Mouse (Mus musculus) CH12.LX (cell line): ENCODE results near the gene 4933424G06Rik. TPM values are rescaled to one million over a fixed set of nuclear protein-coding genes. Genes with fewer than 3 reads are reported as not detected.

ENCODE experiments used
- DNase-seq: peaks from one replicate; pipeline ENCODE4 v3.0.0-alpha.2; 2013; ENCODE audit errors: extremely low read depth
- H3K27ac ChIP-seq: 2 replicates; pipeline ENCODE4 v1.5.1; 2012; ENCODE audit warnings: low read depth, mild to moderate bottlenecking, control low read depth, moderate library complexity; ENCODE audit not compliant: insufficient read depth
- H3K27me3 ChIP-seq: replicated peaks from 2 replicates; pipeline ENCODE3; 2012; ENCODE audit warnings: inconsistent platforms
- H3K36me3 ChIP-seq, 2 experiments: replicated peaks in 1 of 2; 2 replicates each; pipeline versions ENCODE3 to v1.6.1; 2012; ENCODE audit warnings: inconsistent platforms in 1 of 2, low read length in 1 of 2, mild to moderate bottlenecking in 1 of 2, mixed read lengths in 1 of 2, moderate library complexity in 1 of 2; ENCODE audit not compliant: control insufficient read depth in 1 of 2, insufficient read depth in 1 of 2
- H3K4me1 ChIP-seq, 2 experiments: 2 replicates each; pipeline ENCODE4 v1.6.1; 2012; ENCODE audit warnings: inconsistent platforms in 1 of 2, moderate library complexity in 1 of 2; ENCODE audit not compliant: insufficient read depth in 2 of 2, control insufficient read depth in 1 of 2
- H3K4me2 ChIP-seq: 2 replicates; pipeline ENCODE4 v1.6.1; 2012; ENCODE audit warnings: low read depth, mild to moderate bottlenecking, control low read depth; ENCODE audit not compliant: poor library complexity, insufficient read depth, severe bottlenecking
- H3K4me3 ChIP-seq, 3 experiments: fragments of 150-350 bp in 1 of 3; sonication (generic) in 1 of 3; replicated peaks in 1 of 3; 2 replicates each; pipeline versions ENCODE3 to v1.5.1; 2011 to 2012; ENCODE audit warnings: low read depth in 2 of 3, low read length in 2 of 3, mild to moderate bottlenecking in 2 of 3, moderate library complexity in 2 of 3, control low read depth in 1 of 3, improper control_type of control experiment in 1 of 3, inconsistent platforms in 1 of 3, mixed read lengths in 1 of 3; ENCODE audit not compliant: poor library complexity in 1 of 3
- H3K79me2 ChIP-seq: replicated peaks from 2 replicates; pipeline ENCODE4 v1.6.1; 2012; ENCODE audit warnings: mild to moderate bottlenecking, moderate library complexity; ENCODE audit not compliant: control insufficient read depth, poor library complexity, insufficient read depth, severe bottlenecking; ENCODE audit errors: extremely low read depth
- H3K9ac ChIP-seq: 2 replicates; pipeline ENCODE4 v1.6.1; 2012; ENCODE audit warnings: low read depth, mild to moderate bottlenecking, control low read depth, moderate library complexity; ENCODE audit not compliant: insufficient read depth
- H3K9me3 ChIP-seq: replicated peaks from 2 replicates; pipeline ENCODE3; 2012; ENCODE audit warnings: low read length, inconsistent platforms, mixed read lengths
- CHD1 ChIP-seq: IDR thresholded peaks from 2 replicates; pipeline ENCODE4 v1.6.1; 2012; ENCODE audit warnings: low read depth, low read length, improper control_type of control experiment, inconsistent platforms
- E2F4 ChIP-seq: IDR thresholded peaks from 2 replicates; pipeline ENCODE4 v1.6.1; 2011; ENCODE audit warnings: low read depth, low read length, improper control_type of control experiment; ENCODE audit not compliant: insufficient replicate concordance
- ETS1 ChIP-seq: conservative IDR thresholded peaks from 2 replicates; pipeline ENCODE4 v1.6.1; 2012; ENCODE audit warnings: low read depth, mild to moderate bottlenecking, inconsistent platforms, low read length, improper control_type of control experiment, moderate library complexity
- HCFC1 ChIP-seq: IDR thresholded peaks from 2 replicates; pipeline ENCODE4 v1.6.1; 2012; ENCODE audit warnings: low read depth, mild to moderate bottlenecking, inconsistent platforms, low read length, improper control_type of control experiment
- JUN ChIP-seq: IDR thresholded peaks from 2 replicates; pipeline ENCODE4 v1.6.1; 2011; ENCODE audit warnings: low read depth, mild to moderate bottlenecking, low read length, improper control_type of control experiment, moderate library complexity; ENCODE audit not compliant: insufficient read depth
- KAT2A ChIP-seq: IDR thresholded peaks from 2 replicates; pipeline ENCODE4 v1.6.1; 2012; ENCODE audit warnings: low read length, improper control_type of control experiment, inconsistent platforms; ENCODE audit not compliant: insufficient replicate concordance
- MAFK ChIP-seq: IDR thresholded peaks from 2 replicates; pipeline ENCODE4 v1.6.1; 2011; ENCODE audit warnings: low read length, improper control_type of control experiment; ENCODE audit not compliant: insufficient replicate concordance
- MAX ChIP-seq: IDR thresholded peaks from 2 replicates; pipeline ENCODE4 v1.6.1; 2011; ENCODE audit warnings: low read length, improper control_type of control experiment
- MAZ ChIP-seq: IDR thresholded peaks from 2 replicates; pipeline ENCODE4 v1.6.1; 2012; ENCODE audit warnings: low read depth, mild to moderate bottlenecking, inconsistent platforms, low read length, improper control_type of control experiment, moderate library complexity
- MEF2A ChIP-seq: IDR thresholded peaks from 2 replicates; pipeline ENCODE4 v1.6.1; 2014; ENCODE audit warnings: low read depth, mild to moderate bottlenecking, inconsistent platforms, low read length, improper control_type of control experiment, borderline replicate concordance
- MYC ChIP-seq: IDR thresholded peaks from 2 replicates; pipeline ENCODE4 v1.6.1; 2011; ENCODE audit warnings: low read depth, mild to moderate bottlenecking, improper control_type of control experiment, low read length
- NRF1 ChIP-seq: IDR thresholded peaks from 2 replicates; pipeline ENCODE4 v1.6.1; 2014; ENCODE audit warnings: low read depth, mild to moderate bottlenecking, inconsistent platforms, low read length, improper control_type of control experiment, moderate library complexity
- POLR2A ChIP-seq: IDR thresholded peaks from 2 replicates; pipeline ENCODE4 v1.6.1; 2011; ENCODE audit warnings: low read depth, mild to moderate bottlenecking, improper control_type of control experiment, low read length
- SIN3A ChIP-seq: IDR thresholded peaks from 2 replicates; pipeline ENCODE4 v1.6.1; 2012; ENCODE audit warnings: low read length, improper control_type of control experiment, inconsistent platforms
- SMC3 ChIP-seq: IDR thresholded peaks from 2 replicates; pipeline ENCODE4 v1.6.1; 2011; ENCODE audit warnings: low read depth, low read length, improper control_type of control experiment
- TCF12 ChIP-seq: IDR thresholded peaks from 2 replicates; pipeline ENCODE4 v1.6.1; 2014; ENCODE audit warnings: low read depth, mild to moderate bottlenecking, inconsistent platforms, low read length, improper control_type of control experiment
- USF1 ChIP-seq: IDR thresholded peaks from 2 replicates; pipeline ENCODE4 v1.6.1; 2014; ENCODE audit warnings: low read depth, mild to moderate bottlenecking, inconsistent platforms, low read length, improper control_type of control experiment
- USF2 ChIP-seq: conservative IDR thresholded peaks from 2 replicates; pipeline ENCODE4 v1.6.1; 2011; ENCODE audit warnings: low read depth, low read length, improper control_type of control experiment
- ZC3H11A ChIP-seq: IDR thresholded peaks from 2 replicates; pipeline ENCODE4 v1.6.1; 2012; ENCODE audit warnings: low read depth, mild to moderate bottlenecking, inconsistent platforms, low read length, improper control_type of control experiment
- dilution Hi-C: fragments of 300-500 bp; cut with MboI; formaldehyde crosslinking; loops from 2 replicates; pipeline ENCODE4 v1.14.3; 2020; ENCODE audit warnings: low sequenced_read_pairs; ENCODE audit not compliant: extremely low pct_unique_long_range_greater_than_20kb, extremely low pct_ligation_motif_present
- in situ Hi-C: fragments of 300-500 bp; cut with MboI; formaldehyde crosslinking; loops from 3 replicates; pipeline ENCODE4 v1.14.3; 2019; ENCODE audit warnings: low sequenced_read_pairs, low pct_ligation_motif_present, low pct_unique_long_range_greater_than_20kb, mixed read lengths
- polyA plus RNA-seq: library from polyadenylated mRNA; unstranded; fragments of >175 nt; gene quantifications from 2 replicates; pipeline ENCODE4 v1.2.1, GENCODE M21; 2012; ENCODE audit warnings: low read depth; ENCODE audit not compliant: insufficient read length
- total RNA-seq, 2 experiments: library from RNA; depleted of rRNA; stranded (reverse); fragments of 300-350 nt in 1 of 2; fragments of >200 nt in 1 of 2; gene quantifications; 2 replicates each; pipeline ENCODE4 v1.2.3; 2012 to 2014

4933424G06Rik gene
- total and polyA plus RNA-seq, 3 experiments: not detected

DNA sequence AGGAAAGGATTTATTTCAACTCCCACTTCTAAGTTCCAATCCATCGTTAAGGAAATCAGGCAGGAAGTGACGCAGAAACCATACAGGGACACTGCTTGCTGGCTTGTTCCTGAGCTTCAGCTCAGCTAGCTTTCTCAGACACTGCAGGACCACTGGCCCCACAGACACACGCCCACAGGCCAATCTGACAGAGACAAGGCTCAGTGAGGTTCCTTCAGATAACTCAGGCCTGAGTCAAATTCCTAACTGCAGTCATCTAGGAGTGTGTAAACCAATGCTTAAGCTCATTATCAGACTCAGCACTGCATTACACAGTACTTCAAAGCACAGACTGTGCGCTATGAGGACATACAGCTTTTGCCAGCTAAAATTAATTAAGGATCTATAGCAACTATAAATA, 39.7 kb upstream of the 4933424G06Rik start:
- no peak overlapping the region for H3K4me2 ChIP-seq
- in situ Hi-C loops: no loop called here

DNA sequence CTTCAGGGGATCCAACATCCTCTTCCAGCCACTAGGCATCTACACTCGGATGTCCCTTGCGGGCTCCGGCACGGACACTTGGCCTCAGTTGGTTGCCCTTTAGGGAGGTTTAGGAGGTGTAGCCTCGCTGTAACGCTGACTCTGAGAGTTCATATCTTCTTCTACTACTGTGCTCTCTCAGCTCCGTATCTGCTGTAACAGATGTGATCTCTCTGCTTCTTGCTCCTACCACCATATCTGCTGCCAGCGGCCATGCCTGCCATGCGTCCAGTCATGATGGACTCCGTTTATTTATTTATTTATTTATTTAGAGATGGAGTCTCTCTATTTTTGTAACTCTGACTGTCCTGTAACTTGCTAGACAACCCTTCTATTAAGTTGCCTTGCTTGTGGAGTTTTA, 38.7 kb upstream of the 4933424G06Rik start:
- H3K4me3 ChIP-seq: no peak overlapping the region
- H3K9me3 ChIP-seq: no peaks in the 10 kb centered on the region
- no peaks in the 10 kb centered on the region for H3K79me2 ChIP-seq
- H3K4me1 ChIP-seq: peaks cover 2 to 8% of the 10 kb centered on the region in 2 experiments; a peak in 3 of 4 replicates
- in situ Hi-C loops: no loop called here
- H3K4me2 ChIP-seq: no peak overlapping the region
- no peak overlapping the region for H3K27ac ChIP-seq
- no peaks in the 10 kb centered on the region for H3K36me3 ChIP-seq
- dilution Hi-C loops: no loop called here
- H3K27me3 ChIP-seq: no peaks in the 10 kb centered on the region
- no peak for DNase-seq
- H3K9ac ChIP-seq: no peak overlapping the region
- TF ChIP-seq USF1: no peak
- no peak for TF ChIP-seq HCFC1
- TF ChIP-seq ETS1: no peak
- no peak for TF ChIP-seq MAX
- TF ChIP-seq, all 38 proteins: peak for 0

More for the DNA sequence above, 39.7 kb upstream of the 4933424G06Rik start:
- TF ChIP-seq MAZ: no peak
- no peak for TF ChIP-seq MYC
- TF ChIP-seq USF2: no peak
- no peak for TF ChIP-seq TCF12
- no peak for TF ChIP-seq MAFK
- TF ChIP-seq JUN: no peak
- no peak for TF ChIP-seq MAX
- no peak for TF ChIP-seq CHD1
- no peak for TF ChIP-seq ZC3H11A
- no peak for TF ChIP-seq NRF1
- no peak for TF ChIP-seq POLR2A
- no peak for TF ChIP-seq MEF2A
- TF ChIP-seq KAT2A: no peak
- TF ChIP-seq HCFC1: no peak
- TF ChIP-seq SIN3A: no peak
- TF ChIP-seq SMC3: no peak
- TF ChIP-seq E2F4: no peak
- no peak for TF ChIP-seq ETS1
- no peaks in the 10 kb centered on the region for H3K36me3 ChIP-seq
- no peak overlapping the region for H3K27ac ChIP-seq
- H3K9ac ChIP-seq: no peak overlapping the region
- H3K27me3 ChIP-seq: no peaks in the 10 kb centered on the region
- no peaks in the 10 kb centered on the region for H3K9me3 ChIP-seq
- H3K4me1 ChIP-seq: peaks cover 10 to 14% of the 10 kb centered on the region in 2 experiments
- dilution Hi-C loops: no loop called here
- H3K4me3 ChIP-seq: no peak overlapping the region
- no peak for DNase-seq
- no peaks in the 10 kb centered on the region for H3K79me2 ChIP-seq
